Mouse (Mus musculus): ENCODE results near the gene Blm. TPM values are rescaled to one million over a fixed set of nuclear protein-coding genes. Genes with fewer than 3 reads are reported as not detected.

Blm gene
- polyA plus RNA-seq, 1 experiment: 6.3 TPM

GRCm38 (mm10) chr7:80457831-80458343 lies 77.0 kb downstream of the Blm start:
- TF ChIP-seq POLR2A (IDR thresholded peaks at IDR 0.05; ENCODE audit: control insufficient read depth, extremely low read depth, insufficient read depth, low read length, poor library complexity): no peak
- TF ChIP-seq CTCF (IDR thresholded peaks at IDR 0.05; ENCODE audit: borderline replicate concordance, control insufficient read depth, extremely low read depth, insufficient read depth, low read length, poor library complexity): no peak
- Histone ChIP-seq H3K27ac (ENCODE audit: control insufficient read depth, insufficient read depth, low read length) (no peak overlapping the region), H3K4me1 (replicated peaks; ENCODE audit: control insufficient read depth, insufficient read depth, low read length) (0 out of 2 replicates have a peak, but pooled peaks cover 3% of the 10 kb centered on the region), H3K4me3 (ENCODE audit: control insufficient read depth, insufficient read depth, low read length) (no peak overlapping the region), H3K27me3 (ENCODE audit: control insufficient read depth, insufficient read depth, low read length) (no peaks in the 10 kb centered on the region), H3K36me3 (ENCODE audit: control insufficient read depth, insufficient read depth, low read length) (peaks cover 4% of the 10 kb centered on the region; the same call in 1 of the 2 replicates)
- 89% methylated on average over 3 of the region's 3 CpGs for WGBS
- no peak for DNase-seq

GRCm38 (mm10) chr7:80457241-80457640 lies 77.7 kb downstream of the Blm start:
- Histone ChIP-seq H3K27me3 (ENCODE audit: control insufficient read depth, insufficient read depth, low read length) (no peaks in the 10 kb centered on the region), H3K27ac (ENCODE audit: control insufficient read depth, insufficient read depth, low read length) (no peak overlapping the region), H3K36me3 (ENCODE audit: control insufficient read depth, insufficient read depth, low read length) (peaks cover 4% of the 10 kb centered on the region; the same call in 1 of the 2 replicates), H3K4me1 (replicated peaks; ENCODE audit: control insufficient read depth, insufficient read depth, low read length) (0 out of 2 replicates have a peak, but pooled peaks cover 3% of the 10 kb centered on the region), H3K4me3 (ENCODE audit: control insufficient read depth, insufficient read depth, low read length) (no peak overlapping the region)
- no peak for DNase-seq
- WGBS: 83% methylated on average over 6 of the region's 6 CpGs
- TF ChIP-seq POLR2A (IDR thresholded peaks at IDR 0.05; ENCODE audit: control insufficient read depth, extremely low read depth, insufficient read depth, low read length, poor library complexity) (no peak), CTCF (IDR thresholded peaks at IDR 0.05; ENCODE audit: borderline replicate concordance, control insufficient read depth, extremely low read depth, insufficient read depth, low read length, poor library complexity) (no peak)

DNA sequence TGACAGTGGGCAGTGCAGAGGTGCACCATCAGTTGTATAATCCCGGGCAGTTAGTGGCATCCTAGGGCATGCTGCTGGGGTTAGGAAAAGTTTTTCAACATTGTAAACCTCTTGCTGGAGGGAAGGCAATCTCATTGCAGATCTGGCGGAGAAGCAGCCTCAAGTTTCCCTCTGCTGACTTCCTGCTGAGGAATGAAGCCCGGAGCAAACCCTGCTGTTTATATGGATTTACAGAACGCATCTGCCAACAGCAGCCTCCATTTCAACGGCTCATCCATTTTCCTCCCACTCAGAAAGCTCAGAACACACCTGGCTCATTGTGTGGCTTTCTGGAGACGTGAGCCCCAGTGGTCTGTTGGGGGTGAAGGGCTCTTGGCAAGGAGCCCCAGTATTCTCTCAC lies 78.6 kb downstream of the Blm start:
- no peaks in the 10 kb centered on the region for H3K27me3 ChIP-seq (ENCODE audit: control insufficient read depth, insufficient read depth, low read length)
- no peak for DNase-seq
- WGBS: 91% methylated on average over 6 of the region's 6 CpGs
- no peak overlapping the region for H3K4me3 ChIP-seq (ENCODE audit: control insufficient read depth, insufficient read depth, low read length)
- no peak overlapping the region for H3K27ac ChIP-seq (ENCODE audit: control insufficient read depth, insufficient read depth, low read length)
- H3K4me1 ChIP-seq (replicated peaks; ENCODE audit: control insufficient read depth, insufficient read depth, low read length): 0 out of 2 replicates have a peak, but pooled peaks cover 3% of the 10 kb centered on the region
- H3K36me3 ChIP-seq (ENCODE audit: control insufficient read depth, insufficient read depth, low read length): peaks cover 4% of the 10 kb centered on the region; the same call in 1 of the 2 replicates
- TF ChIP-seq POLR2A (IDR thresholded peaks at IDR 0.05; ENCODE audit: control insufficient read depth, extremely low read depth, insufficient read depth, low read length, poor library complexity) (no peak), CTCF (IDR thresholded peaks at IDR 0.05; ENCODE audit: borderline replicate concordance, control insufficient read depth, extremely low read depth, insufficient read depth, low read length, poor library complexity) (no peak)

DNA sequence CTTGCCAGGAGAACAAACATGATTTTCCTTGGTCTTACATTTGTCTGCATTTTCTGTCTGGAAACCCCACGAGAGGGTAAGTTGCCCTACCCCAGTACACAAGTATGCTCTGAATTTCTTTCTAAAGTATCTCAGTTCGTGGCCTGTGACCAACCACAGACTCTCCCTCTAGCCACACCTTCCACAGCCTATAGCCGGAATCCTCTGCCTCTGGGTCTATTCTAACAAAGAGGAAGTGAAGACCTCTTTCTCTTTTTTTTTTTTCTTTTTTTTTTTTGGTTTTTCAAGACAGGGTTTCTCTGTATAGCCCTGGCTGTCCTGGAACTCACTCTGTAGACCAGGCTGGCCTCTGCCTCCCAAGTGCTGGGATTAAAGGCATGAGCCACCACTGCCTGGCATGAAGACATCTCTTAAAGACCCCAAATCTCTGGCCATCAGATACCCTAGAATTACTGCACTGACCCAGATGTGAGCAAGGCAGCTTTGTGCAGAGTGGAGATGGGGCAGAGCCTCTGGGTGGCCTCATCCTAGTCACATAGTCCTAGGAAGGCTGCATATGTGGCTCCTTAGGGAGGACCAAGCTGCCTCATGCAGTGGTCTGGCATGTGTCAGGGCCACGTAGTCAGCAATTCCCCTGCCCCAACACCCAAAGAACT lies 79.3 kb downstream of the Blm start:
- DNase-seq: no peak
- Histone ChIP-seq H3K27me3 (ENCODE audit: control insufficient read depth, insufficient read depth, low read length) (no peaks in the 10 kb centered on the region), H3K4me1 (replicated peaks; ENCODE audit: control insufficient read depth, insufficient read depth, low read length) (peaks cover 3% of the 10 kb centered on the region; the same call in 1 of the 2 replicates), H3K36me3 (ENCODE audit: control insufficient read depth, insufficient read depth, low read length) (peaks cover 4% of the 10 kb centered on the region; the same call in 1 of the 2 replicates), H3K27ac (ENCODE audit: control insufficient read depth, insufficient read depth, low read length) (no peak overlapping the region), H3K4me3 (ENCODE audit: control insufficient read depth, insufficient read depth, low read length) (no peak overlapping the region)
- TF ChIP-seq POLR2A (IDR thresholded peaks at IDR 0.05; ENCODE audit: control insufficient read depth, extremely low read depth, insufficient read depth, low read length, poor library complexity): no peak
- TF ChIP-seq CTCF (IDR thresholded peaks at IDR 0.05; ENCODE audit: borderline replicate concordance, control insufficient read depth, extremely low read depth, insufficient read depth, low read length, poor library complexity): no peak
- 48% methylated on average over 4 of the region's 4 CpGs for WGBS

DNA sequence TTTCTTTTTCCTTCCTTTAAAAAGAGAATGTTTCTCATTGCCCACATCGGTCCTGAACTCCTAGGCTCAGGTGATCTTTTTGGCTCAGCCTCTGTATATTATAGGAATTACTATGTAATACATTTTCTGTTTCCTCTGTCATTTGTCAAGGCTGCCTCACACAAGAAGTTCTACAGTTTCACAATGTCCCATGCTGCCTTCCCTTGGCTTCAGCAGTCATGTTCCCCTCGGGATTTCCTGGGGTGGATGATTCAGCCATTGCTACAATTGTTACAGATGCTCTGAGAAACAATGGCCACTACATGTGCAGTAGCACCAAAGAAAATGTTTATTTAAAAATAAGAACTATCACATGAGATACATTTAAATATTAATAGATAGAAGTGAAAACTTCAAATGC lies 80.1 kb downstream of the Blm start:
- Histone ChIP-seq H3K4me1 (replicated peaks; ENCODE audit: control insufficient read depth, insufficient read depth, low read length) (peaks cover 10% of the 10 kb centered on the region), H3K36me3 (ENCODE audit: control insufficient read depth, insufficient read depth, low read length) (no peaks in the 10 kb centered on the region; the same call in 1 of the 2 replicates), H3K27me3 (ENCODE audit: control insufficient read depth, insufficient read depth, low read length) (no peaks in the 10 kb centered on the region), H3K27ac (ENCODE audit: control insufficient read depth, insufficient read depth, low read length) (no peak overlapping the region), H3K4me3 (ENCODE audit: control insufficient read depth, insufficient read depth, low read length) (no peak overlapping the region)
- TF ChIP-seq POLR2A (IDR thresholded peaks at IDR 0.05; ENCODE audit: control insufficient read depth, extremely low read depth, insufficient read depth, low read length, poor library complexity): no peak
- TF ChIP-seq CTCF (IDR thresholded peaks at IDR 0.05; ENCODE audit: borderline replicate concordance, control insufficient read depth, extremely low read depth, insufficient read depth, low read length, poor library complexity): no peak
- no peak for DNase-seq
- WGBS: 73% methylated on average over 2 of the region's 2 CpGs

GRCm38 (mm10) chr7:80453997-80454396 lies 80.9 kb downstream of the Blm start:
- Histone ChIP-seq H3K4me1 (replicated peaks; ENCODE audit: control insufficient read depth, insufficient read depth, low read length) (peaks cover 10% of the 10 kb centered on the region), H3K27me3 (ENCODE audit: control insufficient read depth, insufficient read depth, low read length) (no peaks in the 10 kb centered on the region), H3K36me3 (ENCODE audit: control insufficient read depth, insufficient read depth, low read length) (no peaks in the 10 kb centered on the region; the same call in 1 of the 2 replicates), H3K4me3 (ENCODE audit: control insufficient read depth, insufficient read depth, low read length) (no peak overlapping the region), H3K27ac (ENCODE audit: control insufficient read depth, insufficient read depth, low read length) (no peak overlapping the region)
- no peak for DNase-seq
- no peak for TF ChIP-seq CTCF (IDR thresholded peaks at IDR 0.05; ENCODE audit: borderline replicate concordance, control insufficient read depth, extremely low read depth, insufficient read depth, low read length, poor library complexity)
- no peak for TF ChIP-seq POLR2A (IDR thresholded peaks at IDR 0.05; ENCODE audit: control insufficient read depth, extremely low read depth, insufficient read depth, low read length, poor library complexity)
- WGBS: 77% methylated on average over 5 of the region's 5 CpGs
